Mouse (Mus musculus) embryo, embryonic 11.5 days (tissue): ENCODE results near the gene Cox8c.

ENCODE experiments used
- DNase-seq: peaks from one replicate; pipeline ENCODE4 v3.0.0-alpha.2; 2012; ENCODE audit warnings: low read depth, low spot score

Gene Cox8c

GRCm38 (mm10) chr12:102899091-102899490, at the start of gene Cox8c:
Gene Cox8c, plus strand, starts transcription at chr12:102899316.
- no peak for DNase-seq

- no peak for DNase-seq
Measured at GRCm38 (mm10) chr12:102860806-102861205, 38.3 kb upstream of the Cox8c start.

GRCm38 (mm10) chr12:102869802-102870201, 29.3 kb upstream of the Cox8c start:
- DNase-seq = no peak

- no peak for DNase-seq
Measured at GRCm38 (mm10) chr12:102870527-102870926, 28.6 kb upstream of the Cox8c start.

GRCm38 (mm10) chr12:102877301-102878030, 21.6 kb upstream of the Cox8c start:
- DNase-seq = peak; percentile 34

GRCm38 (mm10) chr12:102878031-102878823, 20.9 kb upstream of the Cox8c start, which contains the start of gene Btbd7:
Gene Btbd7, minus strand, starts transcription at chr12:102878471.
- DNase-seq = peak; percentile 94

GRCm38 (mm10) chr12:102878901-102879300, 20.2 kb upstream of the Cox8c start:
- DNase-seq = no peak

- DNase-seq = peak; percentile 11
Measured at GRCm38 (mm10) chr12:102885735-102886134, 13.4 kb upstream of the Cox8c start.

GRCm38 (mm10) chr12:102887366-102887765, 11.8 kb upstream of the Cox8c start:
- no peak for DNase-seq

- no peak for DNase-seq
Measured at GRCm38 (mm10) chr12:102888568-102888967, 10.5 kb upstream of the Cox8c start.

- DNase-seq = no peak
Measured at GRCm38 (mm10) chr12:102908191-102908590, 9.1 kb downstream of the Cox8c start.

GRCm38 (mm10) chr12:102916073-102916472, 17.0 kb downstream of the Cox8c start:
- no peak for DNase-seq

- no peak for DNase-seq
Measured at GRCm38 (mm10) chr12:102929764-102930163, 30.6 kb downstream of the Cox8c start.

GRCm38 (mm10) chr12:102930335-102930734, 31.2 kb downstream of the Cox8c start:
- no peak for DNase-seq

- DNase-seq = no peak
Measured at GRCm38 (mm10) chr12:102930789-102931188, 31.7 kb downstream of the Cox8c start.

GRCm38 (mm10) chr12:102935892-102936291, 36.8 kb downstream of the Cox8c start:
- no peak for DNase-seq

GRCm38 (mm10) chr12:102945571-102945970, 46.5 kb downstream of the Cox8c start:
- DNase-seq = no peak

GRCm38 (mm10) chr12:102947826-102948225, 48.7 kb downstream of the Cox8c start:
- DNase-seq = no peak

- DNase-seq = peak; percentile 26
Measured at GRCm38 (mm10) chr12:102948778-102949394, 49.8 kb downstream of the Cox8c start, which contains the start of gene Unc79. Gene Unc79, plus strand, starts transcription at chr12:102948859.

- peak; percentile 55 for DNase-seq
Measured at GRCm38 (mm10) chr12:102949395-102950208, 50.5 kb downstream of the Cox8c start.
